Mouse (Mus musculus) kidney, embryonic 14.5 days (tissue): ENCODE measurements around the gene Gimap5. TPM values are rescaled to one million over a fixed set of nuclear protein-coding genes. Genes with fewer than 3 reads are reported as not detected.

Source experiments
- ATAC-seq: fragments of 200-750 bp; cut with Nextera tagmentation; 2 replicates; pipeline ENCODE4 v1.8.0; 2017; ENCODE audit warnings: moderate number of reproducible peaks, mild to moderate bottlenecking, moderate TSS enrichment, moderate library complexity; ENCODE audit not compliant: low FRiP score, low TSS enrichment
- H3K27ac ChIP-seq: fragments of 300-500 bp; sonication (generic); 2 replicates; pipeline ENCODE4 v1.5.1; 2014; ENCODE audit warnings: low read depth, mild to moderate bottlenecking, low read length, moderate library complexity, mixed read lengths
- H3K27me3 ChIP-seq: fragments of 300-500 bp; sonication (generic); 2 replicates; pipeline ENCODE4 v1.6.1; 2014; ENCODE audit warnings: mild to moderate bottlenecking, low read length; ENCODE audit not compliant: control insufficient read depth, insufficient read depth
- H3K36me3 ChIP-seq: fragments of 300-500 bp; sonication (generic); 2 replicates; pipeline ENCODE4 v1.6.1; 2014; ENCODE audit warnings: low read length, mixed read lengths; ENCODE audit not compliant: control insufficient read depth, insufficient read depth
- H3K4me1 ChIP-seq: fragments of 300-500 bp; sonication (generic); 2 replicates; pipeline ENCODE4 v1.6.1; 2014; ENCODE audit warnings: low read length, mixed read lengths; ENCODE audit not compliant: control insufficient read depth, insufficient read depth
- H3K4me2 ChIP-seq: fragments of 300-500 bp; sonication (generic); replicated peaks from 2 replicates; pipeline ENCODE4 v1.6.1; 2014; ENCODE audit warnings: low read depth, mild to moderate bottlenecking, low read length
- H3K4me3 ChIP-seq: fragments of 300-500 bp; sonication (generic); 2 replicates; pipeline ENCODE4 v1.5.1; 2014; ENCODE audit warnings: mild to moderate bottlenecking, low read length
- H3K9ac ChIP-seq: fragments of 300-500 bp; sonication (generic); 2 replicates; pipeline ENCODE4 v1.6.1; 2014; ENCODE audit warnings: low read depth, mild to moderate bottlenecking, low read length, moderate library complexity
- H3K9me3 ChIP-seq: fragments of 300-500 bp; sonication (generic); 2 replicates; pipeline ENCODE4 v1.6.1; 2016; ENCODE audit warnings: low read length; ENCODE audit not compliant: control insufficient read depth
- WGBS: fragments of 180-500 bp; shearing (Covaris S2); extraction: QIAGEN DNeasy Blood & Tissue Kit; methylation state at CpG from one replicate; pipeline ENCODE4 v1.1.7; 2014; 5-methylcytosine and 5-hydroxymethylcytosine counted together
- polyA plus RNA-seq: library from polyadenylated mRNA; unstranded; fragments of >200 nt; fragmentation: Nextera tagmentation; extraction: Ambion mirVana; gene quantifications from 2 replicates; pipeline ENCODE4 v1.2.1, GENCODE M21; 2014

Gene Gimap5
- polyA plus RNA-seq, 1 experiment from 2014 or later = 12.7 TPM

DNA sequence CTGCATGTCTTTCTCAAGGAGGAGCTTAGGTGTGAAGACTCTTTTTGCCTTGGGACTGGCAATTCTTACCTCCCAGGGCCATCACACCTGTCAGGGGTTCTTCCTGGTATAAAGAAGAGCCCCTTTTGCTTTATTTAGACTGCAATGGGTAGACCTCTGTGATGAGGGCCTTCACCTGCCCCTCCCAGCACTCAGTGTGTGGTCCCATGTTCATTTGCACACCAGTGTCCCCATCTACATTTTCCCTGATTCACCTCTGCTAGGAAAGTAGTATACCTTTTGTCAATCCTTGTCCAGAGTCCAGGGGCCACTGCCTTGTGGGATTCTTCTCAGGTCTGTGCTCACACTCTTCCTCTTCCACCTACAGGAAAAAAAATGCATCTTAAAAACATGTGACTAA, 41.9 kb upstream of the Gimap5 start:
- no peak overlapping the region for H3K4me2 ChIP-seq
- no peak overlapping the region for H3K27ac ChIP-seq
- H3K27me3 ChIP-seq = no peaks in the 10 kb centered on the region
- no peaks in the 10 kb centered on the region for H3K36me3 ChIP-seq
- no peak overlapping the region for H3K4me3 ChIP-seq
- no peaks in the 10 kb centered on the region for H3K4me1 ChIP-seq
- no peak overlapping the region for H3K9ac ChIP-seq
- H3K9me3 ChIP-seq = no peaks in the 10 kb centered on the region
- ATAC-seq = no peak

DNA sequence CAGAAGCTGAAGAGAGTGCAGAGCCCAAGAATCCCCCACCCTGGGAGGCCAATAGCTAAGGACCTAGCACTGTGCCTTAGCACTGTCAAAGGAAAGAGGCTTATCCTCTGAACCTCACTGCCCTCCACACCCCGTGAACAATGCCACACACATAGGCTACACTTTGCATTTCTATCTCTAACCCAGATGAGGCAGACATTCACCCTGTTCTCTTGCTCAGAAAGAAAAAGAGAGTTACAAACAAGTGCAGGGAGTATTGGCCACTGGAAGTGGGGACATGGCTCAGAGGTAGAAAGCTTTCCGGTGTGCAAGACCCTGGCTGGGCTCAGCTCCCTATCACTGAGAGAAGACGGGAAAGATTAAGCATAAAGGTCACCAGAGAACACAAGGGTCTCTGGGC, 39.9 kb upstream of the Gimap5 start:
- H3K4me3 ChIP-seq = peak overlapping the region; percentile 6; the same call in 1 of the 2 replicates
- 0 out of 2 replicates have a peak overlapping the region, but pooled peaks have one; percentile 1 for H3K27ac ChIP-seq
- no peaks in the 10 kb centered on the region for H3K4me1 ChIP-seq
- H3K27me3 ChIP-seq = no peaks in the 10 kb centered on the region
- no peak for ATAC-seq
- H3K36me3 ChIP-seq = no peaks in the 10 kb centered on the region
- H3K9ac ChIP-seq = no peak overlapping the region
- 63% methylated on average over 3 of the region's 3 CpGs for WGBS
- H3K9me3 ChIP-seq = no peaks in the 10 kb centered on the region
- peak overlapping the region; percentile 17; the same call in 1 of the 2 replicates for H3K4me2 ChIP-seq

DNA sequence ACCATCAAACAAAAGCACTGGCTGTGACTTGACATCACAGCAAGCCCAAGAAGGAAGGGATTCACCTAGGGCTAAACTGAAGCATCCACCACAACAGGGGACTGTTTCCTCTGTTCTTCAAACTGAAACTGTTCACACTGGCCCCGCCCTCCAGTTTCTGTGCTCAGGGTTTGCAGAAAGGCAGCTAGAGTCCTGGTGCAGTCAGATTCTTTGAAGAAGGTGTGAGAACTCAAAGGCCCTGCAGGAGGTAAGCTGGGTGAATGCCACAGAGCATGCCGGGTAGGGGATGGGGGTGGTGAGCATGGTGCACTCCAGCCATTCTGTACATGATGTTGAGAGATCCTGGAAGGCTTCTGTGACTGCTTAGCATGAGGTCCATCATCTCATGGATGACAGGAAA, 27.5 kb upstream of the Gimap5 start, which contains the start of the genes Gm28053 and Gimap7:
TSS of gene Gm28053 (plus strand) at position 153 of the 400 bp plus-strand sequence.
TSS of gene Gimap7 (plus strand) at position 167 of the 400 bp plus-strand sequence.
- H3K9me3 ChIP-seq = no peaks in the 10 kb centered on the region
- H3K27me3 ChIP-seq = no peaks in the 10 kb centered on the region
- H3K27ac ChIP-seq = no peak within 1 kb of the TSS
- 61% methylated on average over 2 of the region's 2 CpGs for WGBS
- H3K4me3 ChIP-seq = no peak within 1 kb of the TSS
- no peaks in the 10 kb centered on the region for H3K36me3 ChIP-seq
- H3K9ac ChIP-seq = no peak within 1 kb of the TSS
- H3K4me1 ChIP-seq = no peaks in the 10 kb centered on the region
- ATAC-seq = no peak
- no peak within 1 kb of the TSS for H3K4me2 ChIP-seq

DNA sequence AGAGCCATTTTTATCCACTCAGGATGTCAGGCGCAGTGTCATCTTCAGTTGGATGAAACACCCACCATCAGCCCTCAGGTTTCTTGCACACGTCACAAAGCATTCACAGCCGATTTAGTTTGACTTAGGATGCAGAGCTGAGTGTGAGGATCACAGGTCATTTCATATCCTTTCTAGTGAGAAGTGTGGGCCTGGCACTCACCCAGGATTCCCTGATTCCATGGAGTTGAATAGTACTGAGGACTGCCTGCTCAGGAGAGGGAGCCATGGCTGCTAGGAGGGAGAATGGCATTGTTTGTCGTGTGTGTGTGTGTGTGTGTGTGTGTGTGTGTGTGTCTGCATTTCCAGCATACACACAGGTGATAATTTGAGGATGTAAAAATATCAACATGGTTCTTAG, 25.7 kb upstream of the Gimap5 start:
- no peaks in the 10 kb centered on the region for H3K4me1 ChIP-seq
- no peaks in the 10 kb centered on the region for H3K36me3 ChIP-seq
- H3K27ac ChIP-seq = no peak overlapping the region
- H3K4me3 ChIP-seq = no peak overlapping the region
- no peak overlapping the region for H3K4me2 ChIP-seq
- no peaks in the 10 kb centered on the region for H3K27me3 ChIP-seq
- ATAC-seq = no peak
- no peaks in the 10 kb centered on the region for H3K9me3 ChIP-seq
- H3K9ac ChIP-seq = no peak overlapping the region
- 88% methylated on average over 4 of the region's 4 CpGs for WGBS

DNA sequence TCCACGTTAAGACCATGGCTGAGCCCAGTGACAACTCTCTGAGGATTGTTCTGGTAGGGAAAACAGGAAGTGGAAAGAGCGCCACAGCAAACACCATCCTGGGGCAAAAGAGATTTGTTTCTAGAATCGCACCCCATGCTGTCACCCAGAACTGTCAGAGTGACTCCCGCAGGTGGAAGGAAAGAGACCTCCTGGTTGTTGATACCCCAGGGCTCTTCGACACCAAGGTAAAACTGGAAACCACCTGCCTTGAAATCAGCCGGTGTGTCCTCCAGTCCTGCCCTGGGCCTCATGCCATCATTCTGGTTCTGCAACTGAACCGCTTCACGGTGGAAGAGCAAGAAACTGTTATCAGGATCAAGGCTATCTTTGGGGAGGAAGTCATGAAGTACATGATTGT, 22.5 kb upstream of the Gimap5 start:
- H3K27ac ChIP-seq = no peak overlapping the region
- 76% methylated on average over 8 of the region's 8 CpGs for WGBS
- no peak for ATAC-seq

DNA sequence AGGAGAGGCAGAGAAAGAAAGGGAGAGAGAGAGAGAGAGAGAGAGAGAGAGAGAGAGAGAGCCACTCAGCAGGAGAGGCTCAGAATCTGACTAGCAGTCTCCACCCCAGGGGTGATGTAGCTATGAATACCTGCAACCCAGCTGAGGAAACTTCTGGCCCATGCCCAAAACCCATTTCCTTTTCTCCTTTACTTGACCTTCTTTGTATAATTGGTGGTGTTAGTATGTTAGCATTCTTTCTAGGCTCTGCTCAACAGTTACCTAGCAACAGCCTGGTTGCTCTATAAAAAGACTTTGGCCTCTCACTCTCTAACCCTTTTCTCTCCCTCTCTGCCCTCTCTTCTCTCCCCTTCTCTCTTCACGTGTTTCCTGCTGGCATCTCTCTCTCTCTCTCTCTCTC, 20.5 kb upstream of the Gimap5 start:
- Histone ChIP-seq H3K27me3 (no peaks in the 10 kb centered on the region), H3K9ac (no peak overlapping the region), H3K27ac (0 out of 2 replicates have a peak overlapping the region, but pooled peaks have one; percentile 20), H3K4me2 (no peak overlapping the region), H3K9me3 (no peaks in the 10 kb centered on the region), H3K4me3 (no peak overlapping the region), H3K36me3 (no peaks in the 10 kb centered on the region), H3K4me1 (no peaks in the 10 kb centered on the region)
- 0% methylated on average over 1 of the region's 1 CpGs for WGBS
- ATAC-seq = peak; percentile 73

More for the DNA sequence above, 22.5 kb upstream of the Gimap5 start:
- Histone ChIP-seq H3K4me2 (no peak overlapping the region), H3K9me3 (no peaks in the 10 kb centered on the region), H3K27me3 (no peaks in the 10 kb centered on the region), H3K36me3 (no peaks in the 10 kb centered on the region), H3K4me1 (no peaks in the 10 kb centered on the region), H3K4me3 (no peak overlapping the region), H3K9ac (no peak overlapping the region)

DNA sequence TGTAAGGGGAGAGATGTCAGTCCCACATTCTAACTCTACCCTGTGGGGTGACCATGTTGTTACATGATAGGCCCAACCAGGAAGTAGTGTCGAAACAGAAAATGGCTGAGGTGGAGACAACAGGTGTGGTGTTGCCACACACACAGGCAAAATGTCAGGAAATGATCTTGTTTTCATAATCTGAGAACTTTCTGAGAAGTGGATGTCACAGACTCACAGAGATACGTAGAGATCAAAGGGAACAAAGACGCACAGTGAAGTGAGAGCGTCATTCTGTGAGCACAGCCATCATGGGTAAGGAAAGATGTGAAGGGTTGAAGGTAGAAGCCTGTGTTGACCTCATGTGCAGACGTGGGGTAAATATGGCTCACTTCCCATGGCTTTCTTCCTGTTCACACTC, 18.2 kb upstream of the Gimap5 start:
- no peak overlapping the region for H3K4me2 ChIP-seq
- 88% methylated on average over 5 of the region's 5 CpGs for WGBS
- no peaks in the 10 kb centered on the region for H3K27me3 ChIP-seq
- H3K9me3 ChIP-seq = no peaks in the 10 kb centered on the region
- no peak overlapping the region for H3K9ac ChIP-seq
- no peaks in the 10 kb centered on the region for H3K4me1 ChIP-seq
- H3K36me3 ChIP-seq = no peaks in the 10 kb centered on the region
- ATAC-seq = no peak
- H3K27ac ChIP-seq = no peak overlapping the region
- H3K4me3 ChIP-seq = no peak overlapping the region

DNA sequence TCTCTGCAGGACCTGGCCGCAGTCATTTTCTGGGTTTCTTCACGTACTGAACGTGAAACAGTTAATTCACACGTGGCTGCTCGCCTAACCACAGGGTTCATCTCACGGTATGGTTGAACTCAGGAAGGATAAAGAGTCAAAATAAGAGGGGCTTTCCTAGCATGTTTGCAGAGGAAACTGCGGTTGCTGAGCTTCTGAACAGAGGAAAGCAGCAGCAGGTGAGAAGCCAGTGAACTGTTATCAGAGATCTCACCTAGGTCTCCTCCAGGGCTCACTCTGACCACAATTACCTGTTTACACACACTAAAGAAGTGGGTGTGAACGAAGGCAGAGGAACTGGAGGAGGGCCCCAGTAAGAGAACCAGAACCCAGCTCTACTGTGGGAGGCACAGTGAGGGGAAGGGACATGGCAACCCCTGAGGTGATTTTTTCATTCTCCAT, 13.1 kb upstream of the Gimap5 start:
- ATAC-seq = no peak
- WGBS = 49% methylated on average over 8 of the region's 8 CpGs
- H3K4me3 ChIP-seq = no peak overlapping the region

DNA sequence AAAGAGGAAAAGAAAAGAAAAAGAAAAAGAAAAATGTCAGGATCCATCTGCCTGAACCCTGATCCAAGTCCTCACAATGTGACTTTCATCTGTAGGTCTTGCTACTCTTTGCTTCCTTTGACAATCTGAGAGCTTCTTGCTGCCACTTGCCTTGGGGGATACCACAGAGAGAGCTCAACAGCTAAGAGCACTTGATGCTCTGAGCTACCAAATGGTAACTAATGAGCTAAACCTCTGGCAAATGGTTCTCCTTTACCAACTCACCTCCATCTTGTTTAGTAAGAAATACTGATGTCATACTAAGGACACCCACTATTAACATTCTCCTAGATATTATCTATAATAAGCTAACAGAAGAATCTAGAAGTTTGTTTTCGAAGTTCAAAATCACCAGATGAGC, 12.3 kb upstream of the Gimap5 start:
- Histone ChIP-seq H3K27me3 (no peaks in the 10 kb centered on the region), H3K36me3 (no peaks in the 10 kb centered on the region), H3K4me3 (no peak overlapping the region), H3K4me2 (no peak overlapping the region), H3K9me3 (no peaks in the 10 kb centered on the region), H3K9ac (no peak overlapping the region), H3K4me1 (no peaks in the 10 kb centered on the region), H3K27ac (no peak overlapping the region)
- no peak for ATAC-seq
- WGBS = 84% methylated on average over 1 of the region's 1 CpGs

More for the DNA sequence above, 13.1 kb upstream of the Gimap5 start:
- no peaks in the 10 kb centered on the region for H3K27me3 ChIP-seq
- no peak overlapping the region for H3K9ac ChIP-seq
- H3K9me3 ChIP-seq = no peaks in the 10 kb centered on the region
- no peaks in the 10 kb centered on the region for H3K36me3 ChIP-seq
- no peak overlapping the region for H3K27ac ChIP-seq
- H3K4me2 ChIP-seq = no peak overlapping the region
- no peaks in the 10 kb centered on the region for H3K4me1 ChIP-seq
